ENCODE assay signal across 18 mouse cellular contexts in genomic region chr12:55480471-55481153, GRCm38 (mm10). TPM values are rescaled to one million over a fixed set of nuclear protein-coding genes. Genes with fewer than 3 reads are reported as not detected.
DNase-seq lines count a peak whose midpoint lies in the region; ATAC-seq and TF ChIP-seq lines count a peak whose summit lies in the region.
"Had no signal": no experiment of that assay in that cellular context is flagged by ENCODE, and none has a peak within 500 bp of the region (broad histone marks: within the 10 kb centered on the region; RNA-seq: fewer than 3 reads in every experiment).

No protein-coding gene starts in this region.

- H3K79me2 ChIP-seq in heart, adult 2 months (replicated peaks; ENCODE audit: control insufficient read depth, insufficient read depth, low read length), result no peaks in the 10 kb centered on the region
- no peaks in the 10 kb centered on the region for H3K79me2 ChIP-seq in liver, adult 2 months (ENCODE audit: control insufficient read depth, insufficient read depth, low read length)

- H3K9me3 ChIP-seq in heart, embryonic 12.5 days (replicated peaks), result no peaks in the 10 kb centered on the region
- no peaks in the 10 kb centered on the region for H3K9me3 ChIP-seq in liver, postnatal 0 days (ENCODE audit: low read length)
- no peaks in the 10 kb centered on the region for H3K9me3 ChIP-seq in embryonic facial prominence, embryonic 10.5 days
- H3K9me3 ChIP-seq: embryonic facial prominence, embryonic 12.5 days; forebrain, embryonic 10.5 days had no signal

- TF ChIP-seq EP300 in heart, adult 2 months (IDR thresholded peaks at IDR 0.05; ENCODE audit: insufficient read depth, low read depth, low read length), result no peak
- no peak for TF ChIP-seq EP300 in liver, postnatal 0 days (IDR thresholded peaks at IDR 0.05; ENCODE audit: low read depth)

- ATAC-seq in heart, embryonic 12.5 days (ENCODE audit: insufficient number of reproducible peaks, low FRiP score), result peak; percentile 36; the same call in 1 of the 2 replicates
- peak; percentile 88 for ATAC-seq in liver, postnatal 0 days

- H3K4me3 ChIP-seq in heart, embryonic 12.5 days, result no peak overlapping the region
- no peak overlapping the region for H3K4me3 ChIP-seq in heart, adult 2 months
- H3K4me3 ChIP-seq in liver, adult 2 months (ENCODE audit: insufficient read depth, low read depth, low read length), result no peak overlapping the region
- H3K4me3 ChIP-seq in liver, postnatal 0 days (ENCODE audit: low read depth, low read length), result no peak overlapping the region
- H3K4me3 ChIP-seq in embryonic facial prominence, embryonic 10.5 days, result no peak overlapping the region
- H3K4me3 ChIP-seq: embryonic facial prominence, embryonic 12.5 days; forebrain, embryonic 10.5 days had no signal

- no peak for DNase-seq in heart, adult 2 months
- peak; percentile 84 for DNase-seq in liver, adult 2 months (ENCODE audit: extremely low read depth, low read depth, low spot score)
- no peak for DNase-seq in liver
- DNase-seq in brain, adult 2 months (ENCODE audit: low read depth, low spot score), result peak; percentile 62
- peak; percentile 69 for DNase-seq in liver, postnatal 0 days
- DNase-seq in embryonic facial prominence, embryonic 10.5 days (ENCODE audit: low spot score), result no peak
- no peak for DNase-seq in thymus, postnatal 10 days (ENCODE audit: low spot score in 2 of 2)
- DNase-seq: adrenal gland, postnatal 10 days; B cell, adult 2 months; cerebellum, postnatal 14 days; heart, adult 11 months; kidney, postnatal 4 days; layer of hippocampus, postnatal 36 days; lung, postnatal 10 days; right cerebral cortex, postnatal 25 days had no signal

- peaks cover 1% of the 10 kb centered on the region for H3K36me3 ChIP-seq in heart, embryonic 12.5 days
- H3K36me3 ChIP-seq in heart, adult 2 months (ENCODE audit: control insufficient read depth, insufficient read depth, low read length), result no peaks in the 10 kb centered on the region
- H3K36me3 ChIP-seq in liver, adult 2 months (ENCODE audit: control insufficient read depth, insufficient read depth, low read length), result no peaks in the 10 kb centered on the region
- H3K36me3 ChIP-seq in liver, postnatal 0 days (replicated peaks; ENCODE audit: insufficient read depth, low read length), result no peaks in the 10 kb centered on the region; the same call in 1 of the 2 replicates
- H3K36me3 ChIP-seq in embryonic facial prominence, embryonic 10.5 days (replicated peaks), result peaks cover 1% of the 10 kb centered on the region
- H3K36me3 ChIP-seq: embryonic facial prominence, embryonic 12.5 days had no signal

- TF ChIP-seq POLR2A in heart, adult 2 months (IDR thresholded peaks at IDR 0.05; ENCODE audit: insufficient read depth, low read depth, low read length), result no peak
- no peak for TF ChIP-seq POLR2A in liver, adult 2 months (IDR thresholded peaks at IDR 0.05; ENCODE audit: extremely low read depth, insufficient read depth, low read length)

- no peak overlapping the region; the same call in 1 of the 2 replicates for H3K27ac ChIP-seq in heart, embryonic 12.5 days (ENCODE audit: poor library complexity, severe bottlenecking)
- H3K27ac ChIP-seq in heart, adult 2 months, result no peak overlapping the region; the same call in 1 of the 2 replicates
- H3K27ac ChIP-seq in liver, adult 2 months (replicated peaks; ENCODE audit: insufficient read depth, low read depth, low read length), result peak overlapping the region; percentile 39
- H3K27ac ChIP-seq in liver, postnatal 0 days (ENCODE audit: low read depth), result peak overlapping the region; percentile 60
- H3K27ac ChIP-seq in embryonic facial prominence, embryonic 10.5 days (replicated peaks), result no peak overlapping the region
- H3K27ac ChIP-seq: embryonic facial prominence, embryonic 12.5 days; forebrain, embryonic 10.5 days had no signal

- WGBS in heart, embryonic 12.5 days, result 61% methylated on average over 2 of the region's 2 CpGs
- WGBS in heart, adult 2 months, result 49% methylated on average over 2 of the region's 2 CpGs
- 30% methylated on average over 2 of the region's 2 CpGs for WGBS in liver, adult 2 months
- 58% methylated on average over 2 of the region's 2 CpGs for WGBS in liver, postnatal 0 days (ENCODE audit: insufficient replicate concordance)
- WGBS in embryonic facial prominence, embryonic 10.5 days, result 83% methylated on average over 2 of the region's 2 CpGs

- H3K4me1 ChIP-seq in heart, embryonic 12.5 days (replicated peaks), result peaks cover 9% of the 10 kb centered on the region; the same call in 1 of the 2 replicates
- peaks cover 4% of the 10 kb centered on the region for H3K4me1 ChIP-seq in heart, adult 2 months (ENCODE audit: control insufficient read depth, insufficient read depth, low read length)
- peaks cover 22% of the 10 kb centered on the region for H3K4me1 ChIP-seq in liver, adult 2 months (ENCODE audit: control insufficient read depth, insufficient read depth, low read length)
- peaks cover 4% of the 10 kb centered on the region for H3K4me1 ChIP-seq in liver, postnatal 0 days (ENCODE audit: insufficient read depth)
- peaks cover 20% of the 10 kb centered on the region for H3K4me1 ChIP-seq in embryonic facial prominence, embryonic 10.5 days
- H3K4me1 ChIP-seq: embryonic facial prominence, embryonic 12.5 days had no signal

- no peak overlapping the region for H3K4me2 ChIP-seq in heart, embryonic 12.5 days
- no peak overlapping the region for H3K4me2 ChIP-seq in liver, postnatal 0 days (ENCODE audit: low read depth, low read length)
- H3K4me2 ChIP-seq: embryonic facial prominence, embryonic 12.5 days had no signal

- intact Hi-C loops in heart, adult 2 months (cut with DNase I), result no loop called here

- H3K27me3 ChIP-seq in heart, embryonic 12.5 days (replicated peaks), result no peaks in the 10 kb centered on the region
- no peaks in the 10 kb centered on the region for H3K27me3 ChIP-seq in heart, adult 2 months (ENCODE audit: control insufficient read depth, insufficient read depth, low read length)
- no peaks in the 10 kb centered on the region for H3K27me3 ChIP-seq in liver, adult 2 months (ENCODE audit: control insufficient read depth, insufficient read depth, low read length)
- H3K27me3 ChIP-seq in liver, postnatal 0 days (ENCODE audit: insufficient read depth, low read length), result no peaks in the 10 kb centered on the region
- no peaks in the 10 kb centered on the region for H3K27me3 ChIP-seq in embryonic facial prominence, embryonic 10.5 days (replicated peaks; ENCODE audit: low read depth, poor library complexity, severe bottlenecking)
- H3K27me3 ChIP-seq: embryonic facial prominence, embryonic 12.5 days had no signal

- TF ChIP-seq CTCF in heart, adult 2 months (IDR thresholded peaks at IDR 0.05), result no peak
- no peak for TF ChIP-seq CTCF in liver, adult 2 months (IDR thresholded peaks at IDR 0.05; ENCODE audit: low read depth, low read length)
- TF ChIP-seq CTCF in liver, postnatal 0 days (IDR thresholded peaks at IDR 0.05; ENCODE audit: low read depth), result no peak

- H3K9ac ChIP-seq in heart, embryonic 12.5 days, result no peak overlapping the region
- no peak overlapping the region for H3K9ac ChIP-seq in heart, adult 2 months (ENCODE audit: low read depth, low read length)
- H3K9ac ChIP-seq in liver, adult 2 months (ENCODE audit: low read depth, low read length), result no peak overlapping the region
- H3K9ac ChIP-seq in liver, postnatal 0 days (replicated peaks), result no peak overlapping the region
- H3K9ac ChIP-seq: embryonic facial prominence, embryonic 12.5 days had no signal

RNA-seq across cellular contexts. Expression of gene Nfkbia, which starts 11.8 kb away (rescaled TPM):
- polyA plus RNA-seq in heart, embryonic 12.5 days (2016; fragmentation: Nextera tagmentation; extraction: Ambion mirVana), result 38.8 and 45.0 TPM in 2 replicates
- 10 to 100 TPM; 65.7 to 80.3 TPM for total RNA-seq in heart, adult 2 months (2021)
- polyA plus RNA-seq in heart, adult 2 months (2012; rRNA removed), result 86.0 and 106 TPM in 2 replicates
- 85.6 and 110 TPM in 2 replicates for total RNA-seq in liver, adult 2 months (2014; rRNA removed)
- 75.3 and 76.4 TPM in 2 replicates for polyA plus RNA-seq in liver, adult 2 months (2012; rRNA removed)
- polyA plus RNA-seq in liver, postnatal 0 days (2015; fragmentation: Nextera tagmentation; extraction: Ambion mirVana), result 27.9 and 38.5 TPM in 2 replicates
- polyA plus RNA-seq in embryonic facial prominence, embryonic 10.5 days (2016; fragmentation: Nextera tagmentation; extraction: Ambion mirVana), result 44.6 and 55.2 TPM in 2 replicates

Comparison
In these comparisons a context has a peak if more than half of its experiments do, and no peak if none do; other contexts are left out.
1. DNase-seq: peak in liver, adult 2 months (single experiment), brain, adult 2 months (single experiment) and liver, postnatal 0 days (single experiment); none in heart, adult 2 months (0 of 2), liver (single experiment), embryonic facial prominence, embryonic 10.5 days (single experiment) and thymus, postnatal 10 days (0 of 2).
2. H3K27ac ChIP-seq: peak in liver, adult 2 months (single experiment) and liver, postnatal 0 days (single experiment); none in heart, embryonic 12.5 days (single experiment), heart, adult 2 months (single experiment) and embryonic facial prominence, embryonic 10.5 days (single experiment).